Mouse (Mus musculus) spleen, postnatal 10 days (tissue): ENCODE measurements around the gene Zc3h12d.
"Not testable (repeated sequence)": the region's sequence is repeated elsewhere in the genome, so short reads cannot be mapped to it uniquely, and the experiment has no call there.

Experiments
- DNase-seq, 2 experiments: peaks; one replicate each; pipeline ENCODE4 v3.0.0; 2021 to 2022; ENCODE audit warnings: low spot score in 2 of 2

The Zc3h12d gene

DNA sequence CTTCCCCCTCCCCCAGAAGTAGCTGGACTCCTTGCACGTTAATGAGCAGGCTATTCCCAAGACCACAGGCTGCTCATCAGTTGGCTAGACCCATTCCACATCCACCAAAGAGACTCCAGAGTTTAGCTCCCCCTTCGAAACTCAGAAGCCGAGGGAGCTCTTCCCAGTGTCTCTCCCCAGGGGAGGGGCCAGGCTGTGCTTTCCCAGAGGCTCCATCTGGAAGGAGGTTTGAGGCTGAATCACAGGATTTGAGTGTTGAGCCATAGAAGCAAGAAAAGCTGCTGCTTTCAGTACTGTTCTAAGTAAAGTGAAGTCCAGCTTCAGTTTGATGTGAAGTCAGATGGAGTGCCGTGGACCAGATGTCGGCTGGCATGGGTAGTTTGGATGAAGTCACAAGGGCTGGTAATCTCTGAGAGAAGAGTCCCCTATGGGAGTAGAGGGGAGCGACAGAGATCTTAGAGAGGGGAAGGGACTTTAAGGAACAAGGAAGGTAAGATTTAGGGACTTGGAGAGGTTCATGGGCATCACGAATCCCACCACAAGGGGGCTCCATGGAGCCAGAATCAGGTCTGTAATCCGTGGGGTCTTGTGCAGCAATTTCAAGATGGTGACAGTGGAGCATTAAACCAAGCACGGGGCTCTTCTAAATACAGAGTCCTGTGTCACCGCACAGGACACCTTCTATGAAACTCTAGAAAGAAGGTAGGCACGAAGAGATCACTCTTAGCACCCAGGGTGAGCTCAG is 38.5 kb downstream of the Zc3h12d start:
- DNase-seq = peak in 1 of 2 experiments; percentile 61

- no peak for DNase-seq
These were observed 39.2 kb downstream of the Zc3h12d start for GRCm38 (mm10) chr10:7871381-7872020.

- no peak for DNase-seq
These were observed 41.9 kb downstream of the Zc3h12d start for GRCm38 (mm10) chr10:7874194-7874593.

- not testable (repeated sequence) for DNase-seq
These were observed 48.0 kb downstream of the Zc3h12d start for GRCm38 (mm10) chr10:7880283-7880682.

GRCm38 (mm10) chr10:7881971-7882370 is 49.7 kb downstream of the Zc3h12d start:
- DNase-seq = peak in 1 of 2 experiments; percentile 1

DNA sequence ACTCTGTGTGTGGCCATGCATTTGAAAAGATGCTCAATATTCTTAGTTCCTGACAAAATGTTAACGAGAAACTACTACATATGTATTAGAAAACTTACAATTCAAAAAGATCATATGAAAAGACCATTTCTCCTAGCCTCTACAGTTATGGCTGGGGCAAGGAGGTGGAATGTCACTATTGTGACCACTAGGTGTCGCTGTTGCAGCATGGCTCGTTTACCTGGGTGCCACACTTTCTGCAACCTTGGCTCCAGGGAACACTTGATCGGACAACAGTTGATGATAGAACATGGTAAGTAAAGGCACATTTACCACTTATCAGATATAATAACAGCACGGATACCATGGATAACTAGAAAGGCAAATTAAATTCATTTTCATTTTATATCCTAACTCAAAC is 51.3 kb downstream of the Zc3h12d start:
- peak; percentile 43 to 80 for DNase-seq

- DNase-seq = no peak
These were observed 56.1 kb downstream of the Zc3h12d start for GRCm38 (mm10) chr10:7888256-7888868.

- DNase-seq = no peak
These were observed 68.7 kb downstream of the Zc3h12d start for GRCm38 (mm10) chr10:7900719-7901627.

DNA sequence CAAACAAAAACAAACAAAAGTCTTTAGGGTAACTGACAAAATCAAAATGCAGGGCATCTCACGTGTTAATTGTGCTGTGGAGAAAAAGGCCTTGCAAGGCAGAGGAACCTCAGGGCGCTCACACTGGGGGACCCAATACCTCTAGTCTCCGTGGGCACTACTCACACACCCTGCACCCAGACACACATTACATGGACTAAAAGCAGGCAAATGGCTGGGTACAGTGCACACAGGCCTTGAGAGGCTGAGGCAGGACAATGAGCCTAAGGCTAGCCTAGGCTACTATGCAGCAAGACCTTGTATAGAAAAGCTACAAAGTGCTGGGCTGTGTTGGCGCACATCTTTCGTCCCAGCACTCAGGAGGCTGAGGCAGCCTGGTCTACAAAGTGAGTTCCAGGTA is 71.9 kb downstream of the Zc3h12d start:
- no peak for DNase-seq

DNA sequence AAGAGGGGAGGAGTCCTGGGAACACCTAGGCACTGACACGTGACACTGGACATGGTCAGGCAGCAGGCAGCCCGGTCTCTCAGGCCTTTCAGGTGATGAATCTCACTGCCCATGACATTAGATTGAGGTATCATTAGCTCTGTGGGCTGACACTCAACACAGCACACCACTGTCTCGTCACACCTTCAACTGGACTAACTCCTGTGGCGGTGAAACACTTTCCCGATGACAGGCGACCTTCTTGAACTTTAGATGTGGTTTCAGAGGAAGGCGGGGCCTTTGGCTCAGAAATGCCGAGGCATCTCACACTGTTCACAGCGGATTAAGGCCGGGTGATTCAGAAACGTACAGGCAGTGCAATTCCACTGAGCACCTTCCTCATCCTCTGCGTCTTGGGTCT is 74.9 kb downstream of the Zc3h12d start:
- no peak for DNase-seq

DNA sequence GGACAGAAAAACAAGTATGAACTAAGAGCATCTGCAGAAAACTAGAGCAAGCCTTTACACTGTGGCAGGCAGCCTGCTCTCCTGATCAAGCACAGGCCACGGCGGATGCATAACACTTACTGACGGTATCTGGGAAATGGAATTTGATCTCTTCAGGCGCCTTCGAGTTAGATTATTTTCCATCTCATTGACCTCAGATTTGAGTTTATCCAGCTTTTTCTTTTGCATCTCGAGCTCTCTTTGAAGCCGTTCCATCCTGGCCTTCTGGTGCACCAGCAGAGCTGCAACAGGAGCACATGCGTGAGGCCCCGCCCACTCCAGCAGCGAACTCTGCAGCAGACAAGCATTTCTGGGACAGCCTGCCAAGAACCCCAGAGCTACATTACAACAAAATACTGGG is 79.0 kb downstream of the Zc3h12d start:
- DNase-seq = no peak
